In genomic region chr4:32951035-32951940, GRCm38 (mm10) we compare ENCODE assay signal across 8 mouse cellular contexts. TPM values are rescaled to one million over a fixed set of nuclear protein-coding genes. Genes with fewer than 3 reads are reported as not detected.
DNase-seq lines count a peak whose midpoint lies in the region; ATAC-seq and TF ChIP-seq lines count a peak whose summit lies in the region.

No protein-coding gene starts in this region.

- peaks cover 4% of the 10 kb centered on the region; the same call in 1 of the 2 replicates for H3K27me3 ChIP-seq in forebrain, embryonic 16.5 days (replicated peaks; ENCODE audit: control insufficient read depth, insufficient read depth, low read length)

- H3K4me2 ChIP-seq in forebrain, embryonic 16.5 days (ENCODE audit: low read length) = peak overlapping the region; percentile 95

- no peak overlapping the region for H3K27ac ChIP-seq in left cerebral cortex, adult 2 months
- H3K27ac ChIP-seq in forebrain, embryonic 16.5 days (ENCODE audit: low read length) = no peak overlapping the region

- no peaks in the 10 kb centered on the region for H3K9me3 ChIP-seq in forebrain, embryonic 16.5 days (ENCODE audit: control insufficient read depth, low read length)

- H3K9ac ChIP-seq in forebrain, embryonic 16.5 days (replicated peaks; ENCODE audit: low read depth, low read length) = peak overlapping the region; percentile 78

- H3K36me3 ChIP-seq in forebrain, embryonic 16.5 days (ENCODE audit: control insufficient read depth, insufficient read depth) = no peaks in the 10 kb centered on the region

- TF ChIP-seq POLR2A in brain, embryonic 14.5 days (IDR thresholded peaks at IDR 0.05; ENCODE audit: borderline replicate concordance, extremely low read depth, insufficient read depth, insufficient read length, poor library complexity, severe bottlenecking) = no peak

- no peak; the same call in none of the 2 replicates for ATAC-seq in forebrain, embryonic 16.5 days
- ATAC-seq in megakaryocyte-erythroid progenitor cell, adult 5-6 weeks (replicated peaks; ENCODE audit: low FRiP score, low TSS enrichment, poor library complexity, severe bottlenecking) = peak; percentile 45

- WGBS in forebrain, embryonic 16.5 days = 2% methylated on average over 34 of the region's 34 CpGs

- TF ChIP-seq CTCF in left cerebral cortex, adult 2 months (IDR thresholded peaks at IDR 0.05) = no peak
- no peak for TF ChIP-seq CTCF in brain, embryonic 14.5 days (IDR thresholded peaks at IDR 0.05; ENCODE audit: borderline replicate concordance, extremely low read depth, insufficient read depth, insufficient read length)

- peaks cover 20% of the 10 kb centered on the region for H3K4me1 ChIP-seq in forebrain, embryonic 16.5 days (replicated peaks; ENCODE audit: control insufficient read depth, insufficient read depth, low read length)

- peak overlapping the region; percentile 80 for H3K4me3 ChIP-seq in left cerebral cortex, adult 2 months
- H3K4me3 ChIP-seq in forebrain, embryonic 16.5 days (replicated peaks; ENCODE audit: low read length) = peak overlapping the region; percentile 87

- intact Hi-C loops in left cerebral cortex, adult 2 months (cut with DNase I) = loop anchor here (2.0 to 5.0 kb wide), 4 partner anchors 90 to 204 kb away; partner anchors contain the start of gene Lyrm2
- intact Hi-C loops in left cerebral cortex, postnatal 14 days (cut with DNase I) = loop anchor here (5.0 to 10.0 kb wide), 5 partner anchors 66 to 344 kb away; partner anchors contain the start of genes Lyrm2 and Pnrc1

- DNase-seq in left cerebral cortex, adult 2 months (ENCODE audit: extremely low spot score in 1 of 2, low spot score in 2 of 2) = no peak
- no peak for DNase-seq in left cerebral cortex, postnatal 14 days (ENCODE audit: low spot score in 2 of 2)
- DNase-seq in brain, embryonic 14.5 days (ENCODE audit: low read depth) = peak; percentile 79
- DNase-seq in right cerebral cortex, adult 2 months (ENCODE audit: low spot score in 2 of 2) = no peak
- no peak for DNase-seq in adrenal gland, postnatal 36 days
- no peak for DNase-seq in natural killer cell, adult 2 months (ENCODE audit: low spot score in 2 of 2)

RNA-seq across cellular contexts. Expression of gene Ankrd6, which starts 0.6 kb away (rescaled TPM):
- 10 to 100 TPM; 51.6 to 54.5 TPM for total RNA-seq in left cerebral cortex, adult 2 months (2021)
- 10 to 100 TPM; 36.1 to 38.9 TPM for total RNA-seq in left cerebral cortex, postnatal 14 days (2021)
- polyA plus RNA-seq in brain, embryonic 14.5 days (2012; rRNA removed) = 11.6 and 19.1 TPM in 2 replicates
- 37.0 and 40.1 TPM in 2 replicates for polyA plus RNA-seq in forebrain, embryonic 16.5 days (2015; fragmentation: Nextera tagmentation; extraction: Ambion mirVana)
- total RNA-seq in megakaryocyte-erythroid progenitor cell, adult 5-6 weeks (2014; fragmentation: Nextera tagmentation) = 4.2 and 9.0 TPM in 2 replicates
- 1.3 and 3.1 TPM in 2 replicates for total RNA-seq in megakaryocyte-erythroid progenitor cell, adult 5-6 weeks (2017)
- 1 to 10 TPM; 1.6 to 3.1 TPM for total RNA-seq in adrenal gland, postnatal 36 days (2021)

RNA-seq across cellular contexts. Expression of gene Rragd, which starts 31.5 kb away (rescaled TPM):
- total RNA-seq in left cerebral cortex, adult 2 months (2021) = 10 to 100 TPM; 90.3 to 93.3 TPM
- 10 to 100 TPM; 65.9 to 78.5 TPM for total RNA-seq in left cerebral cortex, postnatal 14 days (2021)
- polyA plus RNA-seq in brain, embryonic 14.5 days (2012; rRNA removed) = 20.4 and 27.0 TPM in 2 replicates
- 22.1 and 23.6 TPM in 2 replicates for polyA plus RNA-seq in forebrain, embryonic 16.5 days (2015; fragmentation: Nextera tagmentation; extraction: Ambion mirVana)
- total RNA-seq in megakaryocyte-erythroid progenitor cell, adult 5-6 weeks (2014; fragmentation: Nextera tagmentation) = not detected in 2 replicates
- 0.14 TPM in 1 of 2 replicates, not detected in the other for total RNA-seq in megakaryocyte-erythroid progenitor cell, adult 5-6 weeks (2017)
- 1 to 10 TPM; 7.9 to 10.0 TPM for total RNA-seq in adrenal gland, postnatal 36 days (2021)

Comparison
In these comparisons a context has a peak if more than half of its experiments do, and no peak if none do; other contexts are left out.
1. RNA of gene Rragd, which starts 31.5 kb away (total RNA-seq): 90.3 to 93.3 TPM in left cerebral cortex, adult 2 months, 65.9 to 78.5 TPM in left cerebral cortex, postnatal 14 days and 7.9 to 10.0 TPM in adrenal gland, postnatal 36 days; 0.14 TPM in megakaryocyte-erythroid progenitor cell, adult 5-6 weeks; every median in the first group is over 4 times any median in the second.